Mouse (Mus musculus) lung, postnatal 0 days (tissue): Measurements from ENCODE around the gene Dot1l.

Source experiments
- CTCF ChIP-seq: IDR thresholded peaks from 2 replicates; pipeline ENCODE4 v1.5.1; 2016; ENCODE audit warnings: antibody characterized with exemption, mild to moderate bottlenecking
- EP300 ChIP-seq: IDR thresholded peaks from 2 replicates; pipeline ENCODE4 v1.6.1; 2016; ENCODE audit warnings: antibody characterized with exemption, mild to moderate bottlenecking, control low read depth

- TF ChIP-seq CTCF = no peak
- TF ChIP-seq EP300 = no peak
Observed at GRCm38 (mm10) chr10:80756967-80757366, 2.0 kb downstream of the Dot1l start.
